Mouse (Mus musculus) spleen, adult 12 weeks (tissue): Measurements from ENCODE around the gene Obox1.
"Not testable (repeated sequence)": the region's sequence is repeated elsewhere in the genome, so short reads cannot be mapped to it uniquely, and the experiment has no call there.

Experiments used
- DNase-seq: peaks from one replicate; pipeline ENCODE4 v3.0.0; 2022; ENCODE audit warnings: low spot score

Obox1 gene

DNA sequence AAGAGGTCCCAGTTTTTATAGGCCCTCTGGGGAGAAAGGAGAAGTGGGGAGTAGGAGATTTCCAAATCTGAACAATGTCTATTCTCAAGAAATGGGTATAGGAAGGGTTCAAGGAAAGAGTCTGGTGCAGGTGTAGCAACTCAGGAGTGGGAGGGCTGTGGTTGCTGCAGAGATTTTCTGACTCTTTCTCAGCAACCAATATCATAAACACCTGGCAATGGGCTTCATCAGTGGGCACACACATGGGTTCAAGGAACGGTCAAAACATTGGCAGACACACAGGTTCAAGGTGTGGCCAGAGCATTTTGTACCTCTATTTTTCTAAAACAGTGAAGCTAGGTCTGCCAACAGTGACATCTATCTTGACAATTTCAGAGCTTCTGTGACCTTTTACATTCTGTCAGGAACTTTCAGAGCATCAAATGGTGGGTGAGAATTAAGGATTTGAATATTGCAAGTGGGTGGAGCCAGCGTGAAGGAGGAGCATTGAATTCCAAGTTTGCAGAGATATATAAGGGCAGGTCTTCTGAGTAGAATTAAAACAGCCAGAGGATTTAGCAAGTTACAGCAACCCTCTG, at the start of gene Obox1, which contains the start of gene Obox2:
TSS of gene Obox1 (plus strand) at position 528 of the 578 bp plus-strand sequence.
TSS of gene Obox2 (plus strand) at position 301 of the 578 bp plus-strand sequence.
- DNase-seq = not testable (repeated sequence)

DNA sequence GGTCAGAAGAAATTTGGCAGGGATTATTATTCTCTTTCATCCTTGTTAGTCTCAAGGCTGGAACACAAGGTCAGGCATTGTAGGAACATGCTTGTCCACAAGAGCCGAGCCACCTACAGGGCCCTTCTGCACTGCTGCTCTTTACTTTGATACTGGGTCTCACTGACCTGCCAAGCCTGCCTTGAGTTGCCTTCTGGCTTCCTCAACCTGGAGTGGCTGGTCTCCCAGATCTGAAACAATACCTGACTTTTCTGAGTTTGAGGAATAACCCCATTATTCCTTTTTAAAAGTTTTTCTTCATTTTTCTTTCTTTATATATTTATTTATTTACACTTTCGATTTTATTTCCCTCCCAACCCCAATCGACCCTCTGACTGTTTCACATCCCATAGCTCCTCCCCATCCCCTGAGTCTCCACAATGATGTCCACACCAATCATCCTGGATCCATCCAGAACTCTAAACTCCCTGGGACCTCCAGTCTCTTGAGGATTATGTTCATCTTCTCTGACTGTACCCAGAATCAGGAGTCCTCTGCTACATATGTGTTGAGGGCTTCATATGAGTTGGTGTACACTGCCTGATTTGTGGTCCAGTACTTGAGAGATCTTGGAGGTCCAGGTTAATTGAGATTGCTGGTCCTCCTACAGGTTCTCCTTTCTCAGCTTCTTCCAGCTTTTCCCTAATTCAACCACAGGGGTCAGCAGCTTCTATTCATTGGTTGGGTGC, 10.6 kb downstream of the Obox1 start:
- not testable (repeated sequence) for DNase-seq

DNA sequence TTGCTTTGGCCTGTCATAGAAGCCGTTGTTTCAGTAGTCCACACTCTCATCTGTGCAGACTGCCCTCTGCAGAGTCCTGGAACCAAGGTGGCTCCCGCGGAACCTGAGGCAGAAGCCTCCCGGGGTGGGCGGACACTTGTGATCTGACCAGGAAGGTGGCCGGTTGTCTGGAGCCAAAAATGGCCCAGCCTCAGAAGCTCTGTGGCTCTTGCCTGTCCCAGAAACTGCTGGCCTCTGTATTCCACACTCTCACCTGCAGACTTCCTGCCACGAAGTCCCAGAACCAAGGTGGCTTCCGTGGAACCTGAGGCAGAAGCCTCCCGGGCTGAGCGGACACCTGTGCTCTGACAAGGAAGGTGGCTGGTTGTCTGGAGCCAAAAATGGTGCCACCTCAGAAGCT, 18.1 kb downstream of the Obox1 start:
- DNase-seq = not testable (repeated sequence)

DNA sequence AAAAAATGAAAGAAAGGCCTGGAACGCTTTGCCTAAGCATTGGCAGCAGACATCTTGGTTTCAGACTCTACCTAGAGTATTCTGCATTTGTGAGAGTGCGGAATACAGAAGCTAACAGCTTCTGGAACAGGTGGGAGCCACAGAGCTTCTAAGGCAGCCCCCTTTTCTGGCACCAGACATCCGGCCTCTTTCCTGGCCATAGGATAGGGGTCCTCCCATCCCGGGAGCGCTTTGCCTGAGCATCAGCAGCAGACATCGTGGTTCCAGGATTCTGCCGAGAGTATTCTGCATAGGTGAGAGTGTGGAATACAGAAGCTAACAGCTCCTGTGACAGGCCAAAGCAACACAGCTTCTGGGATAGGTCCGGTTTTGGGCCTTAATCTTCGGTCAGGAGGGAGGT, 29.3 kb downstream of the Obox1 start:
- DNase-seq = not testable (repeated sequence)

DNA sequence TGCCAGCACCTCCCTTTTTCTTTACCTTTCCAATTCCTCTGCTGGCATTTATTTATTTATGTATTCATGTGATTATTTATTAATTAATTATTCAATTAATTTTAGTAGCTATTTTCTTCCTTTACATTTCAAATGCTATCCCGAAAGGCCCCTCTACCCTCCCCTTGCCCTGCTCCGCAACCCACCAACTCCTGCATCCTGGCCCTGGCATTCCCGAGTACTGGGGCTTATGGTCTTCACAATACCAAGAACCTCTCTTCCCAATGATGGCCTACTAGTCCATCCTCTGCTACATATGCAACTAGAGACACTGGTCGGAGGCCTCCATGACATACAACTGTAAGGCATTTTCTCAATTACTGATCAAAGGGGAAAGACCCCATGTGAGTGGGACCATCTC, 36.8 kb downstream of the Obox1 start:
- DNase-seq = not testable (repeated sequence)

DNA sequence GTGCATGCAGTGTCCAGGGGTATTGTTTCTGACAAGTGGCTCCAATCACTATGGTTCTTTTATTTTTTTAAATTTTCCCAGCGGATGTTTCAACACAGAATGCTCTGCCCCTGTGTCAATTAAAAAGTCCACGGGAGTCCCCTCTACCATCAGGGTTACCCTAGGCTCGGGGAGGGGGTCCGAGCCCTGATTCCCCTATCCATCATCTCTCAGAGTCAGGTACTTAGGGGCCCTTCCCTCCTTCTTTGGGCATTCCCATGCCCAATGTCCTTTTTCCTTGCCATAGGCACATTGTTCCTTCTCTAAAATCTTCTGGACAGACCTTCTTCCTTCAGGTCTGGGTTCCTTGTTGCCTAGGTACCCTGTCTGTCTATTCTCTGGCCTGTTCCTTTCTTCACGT, 120.7 kb downstream of the Obox1 start:
- DNase-seq = not testable (repeated sequence)
